Mouse (Mus musculus): Measurements from ENCODE around the gene Mtnr1b.

The Mtnr1b gene

DNA sequence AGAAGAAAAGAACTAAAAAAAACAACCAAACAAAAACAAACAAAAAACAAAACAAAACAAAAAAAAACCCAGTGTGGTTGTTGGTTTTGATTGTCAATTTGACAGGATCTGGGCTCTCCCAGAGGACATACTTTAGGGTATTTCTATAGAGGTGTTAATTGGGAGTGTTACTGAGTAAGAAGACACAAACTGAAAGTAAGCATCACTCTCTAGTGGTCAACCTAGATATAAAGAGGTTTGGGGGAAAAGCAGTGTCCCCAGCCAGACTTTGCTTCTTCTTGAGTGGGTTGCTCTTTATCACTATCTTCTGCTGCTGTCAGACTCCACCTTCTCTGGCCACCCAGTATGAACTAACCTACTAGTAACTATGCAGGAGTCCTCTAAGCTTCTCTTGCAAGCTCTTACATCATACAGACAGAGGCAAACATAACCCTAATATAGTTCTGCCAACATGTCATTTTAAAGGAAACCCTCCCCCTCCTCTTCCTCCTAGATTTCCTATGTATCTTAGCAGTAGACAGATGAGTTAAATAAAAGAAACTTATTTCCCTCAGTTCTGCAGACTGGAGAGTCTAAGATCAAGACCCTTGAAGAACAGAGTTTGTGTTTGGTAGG is 71.8 kb downstream of the Mtnr1b start:
- DNase-seq (ENCODE audit: low read depth, low spot score), result peak; percentile 4

DNA sequence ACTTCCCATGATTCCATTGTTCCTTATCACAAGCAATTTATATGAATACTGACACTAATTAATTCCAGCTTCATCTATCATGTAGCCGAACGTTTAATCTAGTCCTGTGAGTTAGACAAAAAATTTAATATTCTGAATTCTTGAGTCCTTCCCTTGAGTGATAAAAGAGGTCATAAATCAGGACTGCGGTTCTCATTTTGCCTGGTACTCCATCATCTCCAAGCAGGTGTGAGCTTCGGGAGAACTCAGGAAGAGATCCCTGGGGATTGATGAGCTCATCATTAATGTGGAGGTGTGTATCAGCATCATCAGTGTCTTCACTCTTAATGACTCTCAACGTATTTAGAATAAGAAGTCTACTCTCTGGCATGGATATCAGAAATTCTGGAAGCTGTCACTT is 74.0 kb downstream of the Mtnr1b start:
- no peak for DNase-seq (ENCODE audit: low read depth, low spot score)

DNA sequence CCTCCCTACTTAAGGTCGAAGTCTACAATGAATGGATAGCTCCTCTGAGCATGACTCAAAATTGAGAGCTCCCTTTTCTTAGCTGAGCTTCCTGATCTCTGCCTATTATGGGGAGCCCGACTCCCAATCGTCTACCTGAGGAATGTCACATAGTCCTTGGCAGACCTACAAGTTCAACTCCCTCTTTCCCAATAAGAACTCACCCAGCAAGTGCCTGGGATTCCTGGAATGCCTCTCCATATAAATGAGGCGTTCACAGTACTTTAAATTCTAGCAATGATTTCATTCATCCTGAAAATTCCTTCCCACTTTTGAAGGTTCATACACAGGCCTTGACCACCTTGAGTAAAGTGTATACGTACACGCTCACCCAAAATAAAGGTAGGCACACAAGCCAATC is 79.9 kb downstream of the Mtnr1b start:
- no peak for DNase-seq (ENCODE audit: low read depth, low spot score)

DNA sequence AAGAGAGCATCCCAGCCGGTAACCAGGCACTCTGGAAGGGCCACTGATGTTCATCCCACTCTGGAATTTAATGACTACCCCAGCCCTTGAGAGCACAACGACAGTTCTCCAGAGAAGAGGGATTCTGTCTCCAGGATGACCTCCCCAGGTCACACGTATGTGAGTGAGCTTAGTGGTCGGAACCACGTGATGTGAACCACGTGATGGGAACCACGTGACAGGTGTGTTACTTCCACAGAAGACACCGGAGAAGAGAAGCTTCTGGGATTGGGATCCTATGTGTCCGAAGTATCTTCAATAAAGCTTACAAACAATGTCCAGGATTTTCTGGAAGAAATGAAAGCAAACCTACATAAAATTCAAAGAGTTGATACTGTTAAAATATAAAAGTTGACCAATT is 82.3 kb downstream of the Mtnr1b start:
- DNase-seq (ENCODE audit: low read depth, low spot score), result no peak

DNA sequence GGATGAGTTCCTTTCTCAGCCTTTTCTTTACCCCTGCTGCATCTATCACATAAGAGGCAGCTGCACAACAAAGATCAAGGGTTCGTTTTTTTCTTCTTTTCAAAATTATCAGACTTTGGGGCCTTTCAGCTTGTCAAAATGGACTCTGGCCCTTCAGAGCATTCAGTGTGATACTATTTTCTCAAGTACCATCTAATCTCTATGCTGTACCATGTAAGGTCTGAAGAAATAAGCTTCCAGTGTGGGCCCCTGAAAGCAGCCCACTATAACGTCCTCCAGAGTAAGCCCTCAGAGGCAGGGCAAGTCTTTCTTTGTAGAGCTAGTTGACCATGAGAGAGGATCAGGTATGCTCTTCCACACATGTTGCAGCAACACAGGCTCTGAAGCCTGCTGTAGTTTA is 87.7 kb downstream of the Mtnr1b start:
- DNase-seq (ENCODE audit: low read depth, low spot score), result no peak

DNA sequence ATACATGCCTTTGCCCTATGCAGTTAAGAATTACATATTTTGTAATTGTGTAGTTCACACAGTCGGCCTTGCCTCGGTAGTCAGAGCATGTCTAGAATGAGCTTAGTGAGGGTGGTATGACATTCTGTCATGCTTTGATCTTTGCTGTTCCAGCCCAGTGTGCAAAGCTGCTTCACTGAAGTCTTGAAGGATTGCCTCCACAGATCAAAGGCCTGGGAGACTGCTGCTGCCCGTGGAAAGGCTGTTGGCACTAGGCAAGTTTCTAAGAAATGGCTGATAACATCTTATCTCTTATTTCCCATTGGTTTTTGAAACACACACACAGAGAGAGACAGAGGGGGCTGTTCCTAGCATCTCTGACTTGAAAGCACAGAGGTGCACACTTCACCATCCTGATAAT is 88.2 kb downstream of the Mtnr1b start:
- DNase-seq (ENCODE audit: low read depth, low spot score), result no peak

DNA sequence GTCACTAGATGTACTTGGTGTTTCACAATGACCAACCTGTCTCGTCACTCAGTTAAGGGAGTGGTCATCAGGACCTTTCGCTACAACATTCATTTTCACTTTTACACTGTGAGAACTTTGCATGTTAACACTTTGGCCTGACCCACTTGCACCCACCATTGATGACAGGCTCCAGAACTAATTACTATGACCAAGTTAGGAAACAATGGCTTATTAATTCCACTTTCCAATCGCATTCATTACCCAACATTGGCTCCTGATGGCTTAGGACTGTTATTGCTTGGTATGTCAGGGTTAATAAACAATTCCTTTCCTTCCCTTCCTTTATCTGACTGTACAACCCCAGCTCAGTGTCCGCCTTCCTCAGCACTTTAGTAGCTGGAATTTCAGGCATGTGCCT is 92.4 kb downstream of the Mtnr1b start:
- DNase-seq (ENCODE audit: low read depth, low spot score), result no peak

DNA sequence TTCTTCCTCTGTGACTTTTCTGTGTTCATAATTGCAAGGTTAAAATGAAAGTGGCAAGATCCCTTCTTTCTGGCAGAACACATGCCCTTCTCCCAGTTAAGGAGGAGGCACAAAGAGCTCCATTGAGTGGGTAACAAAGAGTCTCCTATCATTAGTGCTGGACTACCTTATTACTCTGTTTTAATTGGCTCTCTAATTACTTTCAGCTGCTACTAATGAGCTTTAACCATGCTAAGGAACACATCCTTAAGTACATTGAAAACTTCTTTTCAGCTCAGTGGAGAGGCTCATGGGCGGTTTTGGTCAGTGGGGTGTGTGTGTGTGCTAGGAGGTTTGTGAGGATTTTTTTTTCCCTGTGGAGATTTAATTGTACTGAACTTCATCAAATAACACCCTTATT is 99.4 kb downstream of the Mtnr1b start:
- no peak for DNase-seq (ENCODE audit: low read depth, low spot score)
